26 mouse cellular contexts compared by ENCODE assay signal in genomic region chr6:127010021-127010420, GRCm38 (mm10). TPM values are rescaled to one million over a fixed set of nuclear protein-coding genes. Genes with fewer than 3 reads are reported as not detected.
DNase-seq lines count a peak whose midpoint lies in the region; ATAC-seq lines count a peak whose summit lies in the region.
"Had no signal": no experiment of that assay in that cellular context is flagged by ENCODE, and none has a peak within 500 bp of the region (broad histone marks: within the 10 kb centered on the region; RNA-seq: fewer than 3 reads in every experiment).

No protein-coding gene starts in this region.

- H3K36me3 ChIP-seq in megakaryocyte, embryonic 14.5 days (replicated peaks; ENCODE audit: low read length), result no peaks in the 10 kb centered on the region
- H3K36me3 ChIP-seq: forebrain, embryonic 10.5 days; heart, embryonic 12.5 days; heart, embryonic 15.5 days; hindbrain, embryonic 10.5 days; hindbrain, embryonic 13.5 days; intestine, embryonic 15.5 days had no signal

- peak; percentile 64 for DNase-seq in gastrocnemius, adult 18-20 months (ENCODE audit: low spot score)
- no peak for DNase-seq in gastrocnemius, postnatal 4 days (ENCODE audit: low spot score in 2 of 2)
- DNase-seq in heart, adult 11 months, result peak; percentile 91
- DNase-seq in heart, postnatal 14 days, result no peak
- no peak for DNase-seq in c-Kit-positive CD71-positive TER-119-positive erythroid progenitor cells, embryonic 14.5 days (ENCODE audit: low spot score)
- DNase-seq: adrenal gland, adult 8-10 months; adrenal gland, postnatal 25 days; cerebellum, adult 18-20 months; cerebellum, adult 9-10 months; cerebellum, postnatal 14 days; kidney, adult 11 months had no signal

- peak overlapping the region; percentile 14 for H3K4me3 ChIP-seq in megakaryocyte, embryonic 14.5 days (replicated peaks)
- H3K4me3 ChIP-seq: forebrain, embryonic 10.5 days; forebrain, embryonic 13.5 days; heart, embryonic 12.5 days; heart, embryonic 15.5 days; hindbrain, embryonic 10.5 days; hindbrain, embryonic 13.5 days; intestine, embryonic 15.5 days had no signal

- intact Hi-C loops in heart, postnatal 14 days (cut with DNase I), result no loop called here

- peaks cover 16% of the 10 kb centered on the region for H3K27me3 ChIP-seq in megakaryocyte, embryonic 14.5 days (replicated peaks)
- H3K27me3 ChIP-seq: forebrain, embryonic 13.5 days; heart, embryonic 12.5 days; heart, embryonic 15.5 days; hindbrain, embryonic 13.5 days; intestine, embryonic 15.5 days had no signal

- no peak for ATAC-seq in megakaryocyte, adult 5-6 weeks (ENCODE audit: poor library complexity, severe bottlenecking)
- ATAC-seq: activated CD4-positive, CD25-positive, alpha-beta regulatory T cell, adult 4 months; forebrain, embryonic 13.5 days; forebrain, embryonic 16.5 days; hindbrain, embryonic 16.5 days; intestine, embryonic 15.5 days had no signal

- peaks cover 43% of the 10 kb centered on the region for H3K4me1 ChIP-seq in megakaryocyte, embryonic 14.5 days
- H3K4me1 ChIP-seq: hindbrain, embryonic 13.5 days; intestine, embryonic 15.5 days had no signal

- 0 out of 2 replicates have a peak, but pooled peaks cover 4% of the 10 kb centered on the region for H3K9me3 ChIP-seq in megakaryocyte, embryonic 14.5 days
- H3K9me3 ChIP-seq: forebrain, embryonic 10.5 days; forebrain, embryonic 13.5 days; heart, embryonic 12.5 days; heart, embryonic 15.5 days; hindbrain, embryonic 10.5 days; hindbrain, embryonic 13.5 days; intestine, embryonic 15.5 days had no signal

RNA-seq across cellular contexts. Expression of gene Fgf6, which starts 5.4 kb away (rescaled TPM):
- total RNA-seq in gastrocnemius, adult 18-20 months (2021), result 1 to 10 TPM; 2.6 to 3.5 TPM
- 1 to 10 TPM; 8.2 to 9.7 TPM for total RNA-seq in gastrocnemius, postnatal 4 days (2021)
- total RNA-seq in heart, postnatal 14 days (2021), result under 1 TPM; 0.05 to 0.12 TPM
- polyA plus RNA-seq in megakaryocyte, embryonic 14.5 days (2012; ENCODE audit: insufficient read depth, low replicate concordance), result 0.02 TPM in 1 of 2 replicates, not detected in the other
- total RNA-seq in megakaryocyte, adult 5-6 weeks (2015), result not detected in 2 replicates
- total RNA-seq in megakaryocyte, adult 5-6 weeks (2017), result not detected in 2 replicates
- total RNA-seq: adrenal gland, adult 8-10 months; adrenal gland, postnatal 25 days; ES-E14 had no signal
- polyA plus RNA-seq: activated CD4-positive, CD25-positive, alpha-beta regulatory T cell, adult 4 months; brain, embryonic 14.5 days; forebrain, embryonic 10.5 days; forebrain, embryonic 13.5 days; forebrain, embryonic 16.5 days; gonadal fat pad, adult 2 months; hindbrain, embryonic 10.5 days; hindbrain, embryonic 16.5 days; intestine, embryonic 15.5 days had no signal

Comparison
In these comparisons a context has a peak if more than half of its experiments do, and no peak if none do; other contexts are left out.
1. DNase-seq: peak in gastrocnemius, adult 18-20 months (single experiment) and heart, adult 11 months (single experiment); none in gastrocnemius, postnatal 4 days (0 of 2), heart, postnatal 14 days (0 of 2) and c-Kit-positive CD71-positive TER-119-positive erythroid progenitor cells, embryonic 14.5 days (single experiment).